Comparison of ENCODE assay signal across 11 mouse cellular contexts in genomic region chr13:59531203-59531602, GRCm38 (mm10). TPM values are rescaled to one million over a fixed set of nuclear protein-coding genes. Genes with fewer than 3 reads are reported as not detected.
DNase-seq lines count a peak whose midpoint lies in the region; ATAC-seq and TF ChIP-seq lines count a peak whose summit lies in the region.
"Had no signal": no experiment of that assay in that cellular context is flagged by ENCODE, and none has a peak within 500 bp of the region (broad histone marks: within the 10 kb centered on the region; RNA-seq: fewer than 3 reads in every experiment).

No protein-coding gene starts in this region.

- no peaks in the 10 kb centered on the region for H3K9me3 ChIP-seq in kidney, embryonic 15.5 days (replicated peaks)
- no peaks in the 10 kb centered on the region for H3K9me3 ChIP-seq in forebrain, embryonic 11.5 days (ENCODE audit: control insufficient read depth, low read length)
- H3K9me3 ChIP-seq: heart, embryonic 10.5 days had no signal

- WGBS in kidney, embryonic 15.5 days, result 67% methylated on average over 2 of the region's 2 CpGs
- 66% methylated on average over 2 of the region's 2 CpGs for WGBS in forebrain, embryonic 11.5 days

- no peak overlapping the region for H3K4me3 ChIP-seq in kidney, embryonic 15.5 days (replicated peaks)
- no peak overlapping the region for H3K4me3 ChIP-seq in embryonic fibroblast, embryonic 13.5 days (ENCODE audit: insufficient read depth, low read length)
- H3K4me3 ChIP-seq in forebrain, embryonic 11.5 days (ENCODE audit: low read depth, low read length), result no peak overlapping the region
- H3K4me3 ChIP-seq: heart, embryonic 10.5 days had no signal

- no peak for TF ChIP-seq POLR2A in embryonic fibroblast, embryonic 13.5 days (IDR thresholded peaks at IDR 0.05; ENCODE audit: low read depth, low read length)

- H3K4me1 ChIP-seq in kidney, embryonic 15.5 days, result no peaks in the 10 kb centered on the region
- H3K4me1 ChIP-seq in embryonic fibroblast, embryonic 13.5 days (ENCODE audit: control insufficient read depth, insufficient read depth, low read length), result no peaks in the 10 kb centered on the region
- H3K4me1 ChIP-seq in forebrain, embryonic 11.5 days (replicated peaks; ENCODE audit: control insufficient read depth, insufficient read depth, low read length), result no peaks in the 10 kb centered on the region
- H3K4me1 ChIP-seq: heart, embryonic 10.5 days had no signal

- H3K27ac ChIP-seq in kidney, embryonic 15.5 days, result no peak overlapping the region
- H3K27ac ChIP-seq in embryonic fibroblast, embryonic 13.5 days (ENCODE audit: insufficient read depth, low read length), result no peak overlapping the region
- no peak overlapping the region for H3K27ac ChIP-seq in forebrain, embryonic 11.5 days (ENCODE audit: low read depth, low read length)
- H3K27ac ChIP-seq: heart, embryonic 10.5 days had no signal

- peak; percentile 30; the same call in 1 of the 2 replicates for TF ChIP-seq CTCF in embryonic fibroblast, embryonic 13.5 days (IDR thresholded peaks at IDR 0.05; ENCODE audit: borderline replicate concordance, insufficient read depth, low read length)

- ATAC-seq in kidney, embryonic 15.5 days (replicated peaks; ENCODE audit: low FRiP score), result no peak
- no peak for ATAC-seq in forebrain, embryonic 11.5 days (replicated peaks; ENCODE audit: low FRiP score)

- no peaks in the 10 kb centered on the region for H3K27me3 ChIP-seq in kidney, embryonic 15.5 days
- H3K27me3 ChIP-seq in forebrain, embryonic 11.5 days (ENCODE audit: control insufficient read depth, insufficient read depth, low read length), result no peaks in the 10 kb centered on the region

- peaks cover 42% of the 10 kb centered on the region for H3K36me3 ChIP-seq in kidney, embryonic 15.5 days
- H3K36me3 ChIP-seq in forebrain, embryonic 11.5 days (ENCODE audit: control insufficient read depth, insufficient read depth, low read length), result no peaks in the 10 kb centered on the region

- H3K4me2 ChIP-seq in kidney, embryonic 15.5 days, result no peak overlapping the region
- no peak overlapping the region for H3K4me2 ChIP-seq in forebrain, embryonic 11.5 days (ENCODE audit: low read depth, low read length, severe bottlenecking)

- peak; percentile 24 to 28 for DNase-seq in adrenal gland, postnatal 36 days
- no peak for DNase-seq in adrenal gland, adult (ENCODE audit: inconsistent age in 2 of 2, low spot score in 1 of 2)
- DNase-seq in kidney, postnatal 4 days, result peak; percentile 63 to 67
- DNase-seq in 416B (ENCODE audit: low read depth), result peak; percentile 24
- no peak for DNase-seq in frontal cortex, postnatal 10 days (ENCODE audit: low spot score in 2 of 2)
- DNase-seq in forebrain, embryonic 11.5 days (ENCODE audit: low spot score), result no peak
- DNase-seq: adrenal gland, postnatal 25 days; kidney, adult 8-10 months had no signal

- H3K9ac ChIP-seq in kidney, embryonic 15.5 days, result no peak overlapping the region
- H3K9ac ChIP-seq in forebrain, embryonic 11.5 days (ENCODE audit: low read length), result no peak overlapping the region

RNA-seq across cellular contexts. Expression of gene Agtpbp1, which starts 53.8 kb away (rescaled TPM):
- total RNA-seq in adrenal gland, postnatal 36 days (2021), result 10 to 100 TPM; 35.8 to 41.9 TPM
- polyA plus RNA-seq in kidney, embryonic 15.5 days (2015; fragmentation: Nextera tagmentation; extraction: Ambion mirVana), result 12.5 and 13.3 TPM in 2 replicates
- 62.4 and 62.8 TPM in 2 replicates for polyA plus RNA-seq in embryonic fibroblast, embryonic 13.5 days (2011; ENCODE audit: insufficient read length, low read depth, missing spikeins)
- polyA plus RNA-seq in forebrain, embryonic 11.5 days (2014; fragmentation: Nextera tagmentation; extraction: Ambion mirVana), result 20.4 and 21.0 TPM in 2 replicates

RNA-seq across cellular contexts. Expression of gene Naa35, which starts 53.9 kb away (rescaled TPM):
- total RNA-seq in adrenal gland, postnatal 36 days (2021), result 10 to 100 TPM; 69.9 to 72.4 TPM
- 101 and 113 TPM in 2 replicates for polyA plus RNA-seq in kidney, embryonic 15.5 days (2015; fragmentation: Nextera tagmentation; extraction: Ambion mirVana)
- polyA plus RNA-seq in embryonic fibroblast, embryonic 13.5 days (2011; ENCODE audit: insufficient read length, low read depth, missing spikeins), result 106 and 121 TPM in 2 replicates
- polyA plus RNA-seq in forebrain, embryonic 11.5 days (2014; fragmentation: Nextera tagmentation; extraction: Ambion mirVana), result 102 TPM in 2 replicates

Comparison
In these comparisons a context has a peak if more than half of its experiments do, and no peak if none do; other contexts are left out.
1. DNase-seq: peak in adrenal gland, postnatal 36 days (2 of 2), kidney, postnatal 4 days (2 of 2) and 416B (single experiment); none in adrenal gland, adult (0 of 2), frontal cortex, postnatal 10 days (0 of 2) and forebrain, embryonic 11.5 days (single experiment).